Comparison of ENCODE assay signal across 8 mouse cellular contexts in the genomic region with DNA sequence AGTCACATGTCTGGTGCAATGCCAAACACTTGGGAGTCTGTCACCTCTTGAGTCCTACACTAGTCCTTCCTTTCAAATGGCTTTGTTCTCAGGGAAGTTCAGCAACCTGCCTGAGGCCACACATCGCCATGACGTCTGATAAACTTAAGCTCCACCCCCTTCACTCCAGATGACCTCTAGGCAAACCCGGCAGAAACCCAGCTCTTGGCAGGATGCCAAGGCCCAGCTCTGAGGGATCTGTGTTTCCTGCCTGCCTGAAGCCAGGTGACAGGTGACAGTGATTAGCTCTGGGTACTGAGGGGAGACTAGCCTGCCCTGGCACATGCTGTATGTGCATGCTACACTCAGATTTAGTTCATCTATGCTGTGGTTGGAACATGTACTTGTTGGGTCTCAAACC. TPM values are rescaled to one million over a fixed set of nuclear protein-coding genes. Genes with fewer than 3 reads are reported as not detected.
A peak's percentile ranks its signal among the peaks of the same experiment; 100 is the strongest.
DNase-seq lines count a peak whose midpoint lies in the region; ATAC-seq and TF ChIP-seq lines count a peak whose summit lies in the region.
"Had no signal": no experiment of that assay in that cellular context is flagged by ENCODE, and none has a peak within 500 bp of the region (broad histone marks: within the 10 kb centered on the region; RNA-seq: fewer than 3 reads in every experiment).

No protein-coding gene starts in this region.

- no peak overlapping the region for H3K4me3 ChIP-seq in neural tube, embryonic 11.5 days (ENCODE audit: low read depth, low read length)
- H3K4me3 ChIP-seq in neural tube, embryonic 15.5 days (replicated peaks): no peak overlapping the region
- no peak overlapping the region for H3K4me3 ChIP-seq in limb, embryonic 11.5 days (ENCODE audit: low read depth, low read length)
- H3K4me3 ChIP-seq in stomach, postnatal 0 days (ENCODE audit: low read depth, low read length): no peak overlapping the region
- H3K4me3 ChIP-seq: myocyte had no signal

- no peaks in the 10 kb centered on the region for H3K27me3 ChIP-seq in neural tube, embryonic 11.5 days (ENCODE audit: control insufficient read depth, insufficient read depth, low read length)
- H3K27me3 ChIP-seq in neural tube, embryonic 15.5 days (replicated peaks): no peaks in the 10 kb centered on the region; the same call in none of the 2 replicates
- no peaks in the 10 kb centered on the region for H3K27me3 ChIP-seq in limb, embryonic 11.5 days (ENCODE audit: control insufficient read depth, insufficient read depth, low read length)
- H3K27me3 ChIP-seq in stomach, postnatal 0 days (ENCODE audit: control insufficient read depth, insufficient read depth, low read length): no peaks in the 10 kb centered on the region

- 26% methylated on average over 3 of the region's 3 CpGs for WGBS in neural tube, embryonic 11.5 days
- WGBS in neural tube, embryonic 15.5 days: 14% methylated on average over 3 of the region's 3 CpGs
- 6% methylated on average over 3 of the region's 3 CpGs for whole genome bisulfite sequencing in limb, embryonic 11.5 days
- 9% methylated on average over 3 of the region's 3 CpGs for WGBS in stomach, postnatal 0 days

- ATAC-seq in neural tube, embryonic 11.5 days (ENCODE audit: insufficient read depth, low FRiP score, low TSS enrichment): no peak
- ATAC-seq in neural tube, embryonic 15.5 days (ENCODE audit: low FRiP score): no peak
- no peak for ATAC-seq in limb, embryonic 11.5 days (ENCODE audit: insufficient number of reproducible peaks, low FRiP score, low TSS enrichment, low read depth)
- ATAC-seq in stomach, postnatal 0 days (ENCODE audit: low FRiP score, low TSS enrichment): peak; percentile 87

- no peaks in the 10 kb centered on the region for H3K36me3 ChIP-seq in neural tube, embryonic 11.5 days (ENCODE audit: control insufficient read depth, insufficient read depth, low read length)
- H3K36me3 ChIP-seq in neural tube, embryonic 15.5 days: no peaks in the 10 kb centered on the region
- H3K36me3 ChIP-seq in limb, embryonic 11.5 days (ENCODE audit: control insufficient read depth, insufficient read depth, low read length): no peaks in the 10 kb centered on the region
- no peaks in the 10 kb centered on the region for H3K36me3 ChIP-seq in stomach, postnatal 0 days (ENCODE audit: control insufficient read depth, insufficient read depth, low read length)

- peaks cover 47% of the 10 kb centered on the region for H3K4me1 ChIP-seq in neural tube, embryonic 11.5 days (ENCODE audit: control insufficient read depth, insufficient read depth, low read length)
- H3K4me1 ChIP-seq in neural tube, embryonic 15.5 days: peaks cover 68% of the 10 kb centered on the region
- peaks cover 88% of the 10 kb centered on the region for H3K4me1 ChIP-seq in limb, embryonic 11.5 days (ENCODE audit: control insufficient read depth, insufficient read depth, low read length)
- peaks cover 14% of the 10 kb centered on the region for H3K4me1 ChIP-seq in stomach, postnatal 0 days (replicated peaks; ENCODE audit: control insufficient read depth, insufficient read depth)

- H3K9ac ChIP-seq in neural tube, embryonic 11.5 days (ENCODE audit: low read length): no peak overlapping the region
- H3K9ac ChIP-seq in neural tube, embryonic 15.5 days (replicated peaks): no peak overlapping the region
- no peak overlapping the region for H3K9ac ChIP-seq in limb, embryonic 11.5 days (ENCODE audit: low read length)
- no peak overlapping the region for H3K9ac ChIP-seq in stomach, postnatal 0 days (ENCODE audit: low read length)

- no peak for TF ChIP-seq EP300 in stomach, postnatal 0 days (optimal IDR thresholded peaks at IDR 0.05)

- peak; percentile 52 for DNase-seq in neural tube, embryonic 11.5 days (ENCODE audit: low spot score)
- peak; percentile 95 for DNase-seq in forelimb bud, embryonic 11.5 days (ENCODE audit: low read depth, low spot score)
- DNase-seq in limb, embryonic 11.5 days (ENCODE audit: low spot score): peak; percentile 87
- DNase-seq in stomach, postnatal 0 days (ENCODE audit: low spot score): peak; percentile 92
- no peak for DNase-seq in layer of hippocampus, postnatal 36 days
- no peak for DNase-seq in cerebellum, adult 11 months

- H3K9me3 ChIP-seq in neural tube, embryonic 11.5 days (ENCODE audit: control insufficient read depth, low read length): no peaks in the 10 kb centered on the region
- no peaks in the 10 kb centered on the region for H3K9me3 ChIP-seq in neural tube, embryonic 15.5 days (replicated peaks)
- H3K9me3 ChIP-seq in limb, embryonic 11.5 days (ENCODE audit: control insufficient read depth, low read length): no peaks in the 10 kb centered on the region
- no peaks in the 10 kb centered on the region for H3K9me3 ChIP-seq in stomach, postnatal 0 days (ENCODE audit: control insufficient read depth, low read length)

- TF ChIP-seq CTCF in stomach, postnatal 0 days (IDR thresholded peaks at IDR 0.05; ENCODE audit: low read depth): no peak

- H3K27ac ChIP-seq in neural tube, embryonic 11.5 days (ENCODE audit: low read depth, low read length): no peak overlapping the region
- H3K27ac ChIP-seq in neural tube, embryonic 15.5 days (replicated peaks): no peak overlapping the region
- peak overlapping the region; percentile 59; the same call in 1 of the 2 replicates for H3K27ac ChIP-seq in limb, embryonic 11.5 days (replicated peaks; ENCODE audit: low read depth, low read length)
- peak overlapping the region; percentile 46 for H3K27ac ChIP-seq in stomach, postnatal 0 days (replicated peaks)

- no peak overlapping the region for H3K4me2 ChIP-seq in neural tube, embryonic 11.5 days (ENCODE audit: low read depth)
- no peak overlapping the region for H3K4me2 ChIP-seq in neural tube, embryonic 15.5 days
- H3K4me2 ChIP-seq in limb, embryonic 11.5 days (ENCODE audit: low read depth, severe bottlenecking): no peak overlapping the region
- H3K4me2 ChIP-seq in stomach, postnatal 0 days (replicated peaks; ENCODE audit: low read depth): no peak overlapping the region

RNA-seq across cellular contexts. Expression of gene Il17rd, which starts 33.2 kb away (rescaled TPM):
- 3.7 and 4.1 TPM in 2 replicates for polyA plus RNA-seq in neural tube, embryonic 11.5 days (2014; fragmentation: Nextera tagmentation; extraction: Ambion mirVana)
- 1.8 and 2.0 TPM in 2 replicates for polyA plus RNA-seq in neural tube, embryonic 15.5 days (2015; fragmentation: Nextera tagmentation; extraction: Ambion mirVana)
- polyA plus RNA-seq in limb, embryonic 11.5 days (2014; fragmentation: Nextera tagmentation; extraction: Ambion mirVana): 11.3 and 12.3 TPM in 2 replicates
- polyA plus RNA-seq in stomach, postnatal 0 days (2015; fragmentation: Nextera tagmentation; extraction: Ambion mirVana): 1.0 and 1.1 TPM in 2 replicates
- total RNA-seq in layer of hippocampus, postnatal 36 days (2021): 1 to 10 TPM; 3.3 to 3.7 TPM

RNA-seq across cellular contexts. Expression of gene Arhgef3, which starts 42.7 kb away (rescaled TPM):
- polyA plus RNA-seq in neural tube, embryonic 11.5 days (2014; fragmentation: Nextera tagmentation; extraction: Ambion mirVana): 5.1 and 7.2 TPM in 2 replicates
- 13.6 and 13.7 TPM in 2 replicates for polyA plus RNA-seq in neural tube, embryonic 15.5 days (2015; fragmentation: Nextera tagmentation; extraction: Ambion mirVana)
- 17.8 and 18.7 TPM in 2 replicates for polyA plus RNA-seq in limb, embryonic 11.5 days (2014; fragmentation: Nextera tagmentation; extraction: Ambion mirVana)
- 13.1 and 14.1 TPM in 2 replicates for polyA plus RNA-seq in stomach, postnatal 0 days (2015; fragmentation: Nextera tagmentation; extraction: Ambion mirVana)
- total RNA-seq in layer of hippocampus, postnatal 36 days (2021): 10 to 100 TPM; 76.8 to 85.8 TPM

Comparison
In these comparisons a context has a peak if more than half of its experiments do, and no peak if none do; other contexts are left out.
1. DNase-seq: peak in neural tube, embryonic 11.5 days (single experiment), forelimb bud, embryonic 11.5 days (single experiment), limb, embryonic 11.5 days (single experiment) and stomach, postnatal 0 days (single experiment); none in layer of hippocampus, postnatal 36 days (0 of 2) and cerebellum, adult 11 months (single experiment).
2. H3K27ac ChIP-seq: peak in limb, embryonic 11.5 days (single experiment) and stomach, postnatal 0 days (single experiment); none in neural tube, embryonic 11.5 days (single experiment) and neural tube, embryonic 15.5 days (single experiment).